Mouse (Mus musculus) heart, adult 2 months (tissue): ENCODE data around the gene Slc9a9.

ENCODE experiments used
- CTCF ChIP-seq: fragments of 200-600 bp; IDR thresholded peaks from 2 replicates; pipeline ENCODE4 v1.8.1; 2022; ENCODE audit warnings: antibody characterized with exemption, mild to moderate bottlenecking, moderate library complexity
- EP300 ChIP-seq: fragments of 200-500 bp; IDR thresholded peaks from 2 replicates; pipeline ENCODE4 v1.6.1; 2011; ENCODE audit warnings: low read depth, low read length, control low read depth; ENCODE audit not compliant: insufficient read depth
- POLR2A ChIP-seq: fragments of 200-500 bp; IDR thresholded peaks from 2 replicates; pipeline ENCODE4 v1.6.1; 2011; ENCODE audit warnings: mild to moderate bottlenecking, low read depth, low read length, control low read depth; ENCODE audit not compliant: insufficient read depth

- TF ChIP-seq CTCF (no peak), POLR2A (no peak), EP300 (no peak)
These were observed 167.7 kb downstream of the Slc9a9 start for GRCm38 (mm10) chr9:94837384-94837783.
